Mouse (Mus musculus): ENCODE measurements around the gene Trim26.
"Not testable (repeated sequence)": the region's sequence is repeated elsewhere in the genome, so short reads cannot be mapped to it uniquely, and the experiment has no call there.

The Trim26 gene

GRCm38 (mm10) chr17:36851627-36852026 is 14.7 kb downstream of the Trim26 start:
- in situ Hi-C loops (cut with MboI, MseI), result no loop called here

DNA sequence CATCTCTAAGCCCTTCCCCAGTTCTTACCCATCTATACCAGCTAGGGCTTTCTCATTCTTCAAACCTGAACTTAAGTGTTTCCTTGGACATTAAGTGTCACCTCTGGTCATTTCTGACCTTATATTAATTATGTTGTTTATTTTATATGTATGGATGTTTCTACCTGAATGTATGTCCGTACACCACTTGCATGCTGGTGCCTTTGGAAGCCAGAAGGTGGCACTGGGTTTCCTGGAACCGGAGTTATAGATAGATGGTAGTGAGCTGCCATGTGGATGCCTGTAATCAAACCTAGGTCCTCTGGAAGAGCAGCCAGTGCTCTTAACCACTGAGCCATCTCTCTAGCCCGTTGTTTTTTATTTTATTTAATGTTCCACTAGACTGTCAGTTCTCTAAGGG is 18.6 kb downstream of the Trim26 start:
- in situ Hi-C loops (cut with MboI, MseI), result no loop called here

DNA sequence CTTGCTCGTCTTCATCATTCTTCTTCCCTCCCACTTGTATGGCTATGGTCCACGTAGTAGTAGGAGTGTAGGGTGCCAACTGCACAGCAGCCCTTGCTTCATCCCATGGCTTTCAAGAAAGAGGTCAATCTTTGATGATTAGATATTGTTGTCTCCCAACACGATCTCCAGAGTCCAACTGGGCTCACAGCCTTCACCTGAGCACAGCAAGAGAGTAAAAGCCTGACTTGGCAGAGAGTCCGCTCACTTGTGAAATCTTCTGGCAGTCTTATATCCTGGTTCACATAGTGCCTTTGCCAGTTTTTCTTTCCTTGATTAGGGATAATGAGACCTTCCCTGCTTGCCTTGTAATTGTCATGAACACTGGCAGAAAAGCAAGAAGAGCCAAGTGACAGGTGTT is 19.3 kb downstream of the Trim26 start:
- in situ Hi-C loops (cut with MboI, MseI), result no loop called here

- in situ Hi-C loops (cut with MboI, MseI), result no loop called here
Measured at GRCm38 (mm10) chr17:36858181-36858580, 21.2 kb downstream of the Trim26 start.

- in situ Hi-C loops (cut with MboI, MseI), result no loop called here
Measured at GRCm38 (mm10) chr17:36861680-36862079, 24.7 kb downstream of the Trim26 start.

DNA sequence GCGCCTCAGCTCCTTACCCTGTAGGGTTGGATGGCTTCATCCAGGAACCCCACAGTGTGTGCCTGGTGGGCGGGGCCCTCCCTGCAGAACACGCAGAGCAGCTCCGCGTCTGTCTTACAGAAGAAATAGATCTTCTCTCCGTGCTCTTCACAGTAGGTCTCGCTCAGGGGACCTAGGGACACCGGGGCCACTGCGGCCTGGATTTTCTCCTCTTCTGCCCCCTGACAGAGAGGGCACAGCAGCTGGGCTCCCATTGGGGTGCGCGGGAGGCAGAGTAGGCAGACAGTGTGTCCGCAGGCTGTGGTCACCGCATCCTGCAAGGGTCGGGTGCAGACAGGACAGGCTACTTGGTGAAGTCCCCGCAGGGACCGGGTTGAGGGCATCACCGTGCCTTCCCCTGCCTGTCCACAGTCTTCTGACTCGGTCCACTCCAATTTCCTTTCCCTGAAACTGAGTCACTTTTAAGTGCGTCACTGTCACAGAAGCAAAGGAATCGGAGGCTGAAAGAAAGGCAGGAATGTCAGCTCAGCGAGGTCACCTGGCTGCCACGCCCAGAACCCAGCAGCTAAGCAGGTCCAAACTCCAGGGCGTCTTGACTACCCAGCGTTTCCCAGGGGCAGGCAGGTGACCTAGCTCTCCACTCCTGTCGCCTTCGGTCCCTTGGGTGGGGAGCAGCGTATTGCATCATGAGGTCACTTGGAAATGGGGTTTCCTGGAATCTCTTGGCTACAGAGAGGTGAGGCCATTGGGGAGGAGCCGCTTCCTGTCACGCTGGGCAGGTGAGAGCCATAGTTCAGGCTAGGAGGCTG is 30.0 kb downstream of the Trim26 start, which contains the start of gene Trim15:
TSS of gene Trim15 (minus strand) at position 492 of the 809 bp plus-strand sequence.
- in situ Hi-C loops (cut with MboI, MseI), result no loop called here

DNA sequence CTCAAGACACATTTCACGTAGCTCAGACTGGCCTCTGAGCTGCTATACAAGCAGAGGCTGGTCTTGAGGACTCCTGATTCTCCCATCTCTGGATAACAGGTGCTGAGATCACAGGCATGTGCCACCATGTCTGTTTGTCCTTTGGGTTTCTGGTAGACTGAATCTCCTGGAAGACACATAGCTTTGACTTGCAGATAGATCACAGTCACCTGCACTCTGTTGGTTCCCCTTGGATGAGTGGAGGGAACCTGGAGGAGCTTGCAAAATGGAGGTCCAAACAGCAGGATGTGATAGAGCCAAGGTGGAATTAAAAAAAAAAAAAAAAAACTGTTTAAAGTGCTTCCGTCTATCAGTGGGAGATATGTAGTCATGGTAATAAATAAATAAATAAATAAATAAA is 31.9 kb downstream of the Trim26 start:
- in situ Hi-C loops (cut with MboI, MseI), result no loop called here

GRCm38 (mm10) chr17:36869284-36869954 is 32.5 kb downstream of the Trim26 start, which contains the start of gene Trim10:
Gene Trim10 (plus strand): TSS chr17:36869574.
- in situ Hi-C loops (cut with MboI, MseI), result no loop called here

GRCm38 (mm10) chr17:36869955-36870810 is 33.2 kb downstream of the Trim26 start:
- in situ Hi-C loops (cut with MboI, MseI), result no loop called here

DNA sequence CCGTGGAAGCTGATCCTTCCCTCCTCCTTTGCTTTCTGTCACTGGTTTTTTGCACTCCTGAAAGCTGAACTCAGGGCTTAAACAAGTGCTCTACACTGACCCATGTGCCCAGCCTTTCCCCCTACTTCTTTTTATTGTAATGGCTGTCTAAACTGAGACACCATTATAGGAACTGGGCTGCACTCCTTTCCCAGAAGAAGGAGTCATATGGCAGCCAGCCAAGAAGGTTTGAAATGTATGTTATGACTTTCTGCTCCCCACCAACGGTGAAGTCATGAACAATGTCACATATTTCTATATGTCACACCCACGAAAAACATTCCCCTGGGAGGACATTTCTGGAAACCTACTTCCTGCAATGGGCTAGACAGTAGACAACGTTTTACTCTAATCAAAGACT is 37.7 kb downstream of the Trim26 start:
- in situ Hi-C loops (cut with MboI, MseI), result no loop called here

GRCm38 (mm10) chr17:36883350-36883749 is 46.4 kb downstream of the Trim26 start:
- in situ Hi-C loops (cut with MboI, MseI), result no loop called here

DNA sequence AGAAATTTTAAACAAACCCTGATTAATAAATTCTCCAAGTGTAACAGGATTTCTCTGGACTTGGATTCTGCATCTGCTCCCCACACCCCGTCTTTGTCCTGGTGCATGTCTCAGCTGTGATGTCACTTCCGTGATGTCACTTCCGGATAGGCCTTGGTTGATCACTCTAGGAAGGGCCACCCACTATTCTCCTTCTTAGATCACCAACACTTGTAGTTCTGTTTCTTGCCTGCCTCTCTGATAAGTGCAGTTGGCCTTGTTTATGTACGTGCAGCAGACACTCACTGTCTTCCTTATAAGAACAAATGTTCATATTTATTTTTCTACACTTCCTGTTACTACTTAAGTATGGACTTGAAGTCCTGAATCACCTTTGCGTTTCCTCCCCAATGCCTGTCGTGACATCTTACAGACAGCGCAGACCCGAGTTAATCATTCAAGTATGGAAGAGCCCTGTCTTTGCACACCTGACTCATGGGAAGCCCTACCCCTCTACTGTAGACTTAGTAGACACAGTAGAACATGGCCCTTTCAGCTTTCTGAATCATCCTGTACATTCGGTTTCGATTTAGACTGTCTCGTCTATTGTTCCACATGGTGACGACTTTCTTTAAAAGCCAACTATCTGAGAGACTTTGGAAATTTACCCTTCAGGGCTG is 48.3 kb downstream of the Trim26 start:
- in situ Hi-C loops (cut with MboI, MseI), result no loop called here

GRCm38 (mm10) chr17:36890073-36890903 is 53.4 kb downstream of the Trim26 start, which contains the start of gene Trim40:
Gene Trim40 (minus strand): TSS chr17:36890123.
- in situ Hi-C loops (cut with MboI, MseI), result no loop called here

DNA sequence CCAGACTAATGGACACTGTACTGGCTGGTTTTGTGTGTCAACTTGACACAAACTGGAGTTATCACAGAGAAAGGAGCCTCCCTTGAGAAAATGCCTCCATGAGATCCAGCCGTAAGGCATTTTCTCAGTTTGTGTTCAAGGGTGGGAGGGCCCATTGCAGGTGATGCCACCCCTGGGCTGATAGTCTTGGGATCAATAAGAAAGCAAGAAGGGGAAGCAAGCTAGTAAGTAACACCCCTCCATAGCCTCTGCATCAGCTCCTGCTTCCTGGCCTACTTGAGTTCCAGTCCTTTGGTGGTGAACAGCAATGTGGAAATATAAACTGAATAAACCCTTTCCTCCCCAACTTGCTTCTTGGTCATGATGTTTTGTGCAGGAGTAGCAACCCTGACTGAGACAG is 54.6 kb downstream of the Trim26 start:
- in situ Hi-C loops (cut with MboI, MseI), result not testable (repeated sequence)

DNA sequence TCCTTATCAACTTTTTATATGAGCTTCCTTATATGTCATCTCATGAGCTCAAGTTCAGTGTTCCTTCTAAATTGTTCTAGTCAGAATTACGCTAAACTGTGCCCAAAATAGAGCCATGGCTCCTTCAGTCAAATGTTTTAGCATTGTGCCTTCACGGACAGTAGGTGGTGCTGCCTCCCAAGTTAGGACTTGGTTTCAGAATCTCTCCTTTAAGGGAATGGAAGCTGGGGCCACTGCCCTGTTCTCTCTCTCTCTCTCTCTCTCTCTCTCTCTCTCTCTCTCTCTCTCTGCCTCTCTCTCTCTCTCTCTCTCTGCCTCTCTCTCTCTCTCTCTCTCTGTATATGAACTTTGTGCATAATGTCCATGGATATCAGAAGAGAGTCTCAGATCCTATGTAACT is 55.4 kb downstream of the Trim26 start:
- in situ Hi-C loops (cut with MboI, MseI), result no loop called here

GRCm38 (mm10) chr17:36893387-36893786 is 56.5 kb downstream of the Trim26 start:
- in situ Hi-C loops (cut with MboI, MseI), result no loop called here

GRCm38 (mm10) chr17:36896583-36896982 is 59.6 kb downstream of the Trim26 start:
- in situ Hi-C loops (cut with MboI, MseI), result no loop called here

- in situ Hi-C loops (cut with MboI, MseI), result no loop called here
Measured at GRCm38 (mm10) chr17:36897065-36897464, 60.1 kb downstream of the Trim26 start.

DNA sequence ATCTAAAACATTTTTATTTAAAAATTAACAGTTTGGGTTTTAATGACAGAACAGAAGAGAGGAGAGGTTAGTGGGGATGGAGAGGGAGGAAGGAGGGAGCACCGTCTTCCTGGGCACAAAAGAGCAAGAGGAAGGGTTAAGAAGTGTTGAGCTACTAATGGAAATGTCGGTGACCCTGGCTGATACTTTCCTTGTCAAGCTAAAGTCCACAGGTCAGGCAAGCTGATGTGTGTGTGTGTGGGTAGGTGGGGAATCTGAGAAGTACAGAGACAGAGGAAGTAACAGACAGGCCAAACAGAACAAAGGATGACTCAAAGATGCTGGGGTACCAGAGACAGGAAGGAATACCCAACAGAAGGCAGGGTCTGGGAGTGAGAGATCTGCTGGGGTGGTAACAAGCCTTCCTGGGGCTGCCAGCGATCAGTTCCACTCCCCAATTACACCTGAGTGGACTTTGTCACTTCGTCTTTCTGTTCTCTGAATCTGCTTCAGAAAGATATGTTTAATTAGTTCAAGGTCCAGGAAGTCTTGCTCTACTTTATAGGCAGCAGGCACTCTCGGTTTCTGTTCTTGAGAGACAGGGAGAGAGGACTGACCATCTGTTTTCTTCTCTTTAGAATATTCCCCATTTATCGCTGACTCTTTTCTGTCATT is 60.7 kb downstream of the Trim26 start, which contains the start of gene Trim31:
TSS of gene Trim31 (plus strand) at position 567 of the 654 bp plus-strand sequence.
- in situ Hi-C loops (cut with MboI, MseI), result no loop called here

GRCm38 (mm10) chr17:36899376-36899775 is 62.4 kb downstream of the Trim26 start:
- in situ Hi-C loops (cut with MboI, MseI), result no loop called here
